Comparison of ENCODE assay signal across 9 mouse cellular contexts in the genomic region with DNA sequence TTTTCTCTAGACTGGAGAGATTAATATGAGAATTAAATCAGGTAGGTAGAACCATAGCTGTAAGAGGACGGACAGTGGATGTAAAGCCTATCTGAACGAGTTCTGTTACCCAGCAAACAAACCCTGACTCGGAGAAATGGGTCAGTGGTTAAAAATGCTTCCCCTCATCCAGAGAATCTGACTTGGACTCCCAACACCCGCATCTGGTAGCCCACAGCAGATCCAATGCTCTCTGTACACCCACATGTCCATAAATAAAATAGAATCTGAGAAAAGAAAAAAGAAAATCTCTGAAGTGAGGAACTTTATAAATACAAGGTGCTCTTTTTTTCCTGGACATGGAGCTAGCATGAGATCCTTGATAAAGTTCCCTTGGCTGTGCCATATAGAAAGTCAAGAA.
"Had no signal": no experiment of that assay in that cellular context is flagged by ENCODE, and none has a peak within 500 bp of the region (broad histone marks: within the 10 kb centered on the region; RNA-seq: fewer than 3 reads in every experiment).

No protein-coding gene starts in this region.

- DNase-seq: lung, adult 18-20 months; lung, embryonic 14.5 days; lung, postnatal 10 days; lung, postnatal 4 days; midbrain, embryonic 14.5 days; thymus, adult 18-20 months; thymus, postnatal 14 days; thymus, postnatal 36 days had no signal

- ATAC-seq: midbrain, embryonic 16.5 days had no signal
